Mouse (Mus musculus) left cerebral cortex, adult 2 months (tissue): Measurements from ENCODE around the gene Hes2. TPM values are rescaled to one million over a fixed set of nuclear protein-coding genes. Genes with fewer than 3 reads are reported as not detected.

Experiments used
- DNase-seq, 2 experiments: peaks; one replicate each; pipeline ENCODE4 v3.0.0; 2021 to 2022; ENCODE audit warnings: low spot score in 2 of 2, mixed read lengths in 1 of 2; ENCODE audit errors: extremely low spot score in 1 of 2
- H3K27ac ChIP-seq: fragments of 200-600 bp; 2 replicates; pipeline ENCODE4 v1.8.1; 2022
- H3K4me3 ChIP-seq: fragments of 200-600 bp; 2 replicates; pipeline ENCODE4 v1.8.1; 2022
- CTCF ChIP-seq: fragments of 200-600 bp; IDR thresholded peaks from 2 replicates; pipeline ENCODE4 v1.8.1; 2022; ENCODE audit warnings: antibody characterized with exemption, mild to moderate bottlenecking, moderate library complexity
- intact Hi-C: fragments of 180-260 bp; cut with DNase I; formaldehyde crosslinking; loops from one replicate; pipeline ENCODE4 v1.15.1; 2025
- total RNA-seq, 2 experiments: library from RNA; stranded (reverse); gene quantifications; 2 replicates each; pipeline ENCODE4 v1.2.3; 2021

Gene Hes2
- total RNA-seq, 2 experiments from 2014 or later = not detected

GRCm38 (mm10) chr4:152184353-152185035 is 25.8 kb downstream of the Hes2 start:
- Histone ChIP-seq H3K27ac (peak overlapping the region; percentile 47; the same call in 1 of the 2 replicates), H3K4me3 (no peak overlapping the region)
- TF ChIP-seq CTCF = peak; percentile 57
- intact Hi-C loops = no loop called here
- DNase-seq = no peak

DNA sequence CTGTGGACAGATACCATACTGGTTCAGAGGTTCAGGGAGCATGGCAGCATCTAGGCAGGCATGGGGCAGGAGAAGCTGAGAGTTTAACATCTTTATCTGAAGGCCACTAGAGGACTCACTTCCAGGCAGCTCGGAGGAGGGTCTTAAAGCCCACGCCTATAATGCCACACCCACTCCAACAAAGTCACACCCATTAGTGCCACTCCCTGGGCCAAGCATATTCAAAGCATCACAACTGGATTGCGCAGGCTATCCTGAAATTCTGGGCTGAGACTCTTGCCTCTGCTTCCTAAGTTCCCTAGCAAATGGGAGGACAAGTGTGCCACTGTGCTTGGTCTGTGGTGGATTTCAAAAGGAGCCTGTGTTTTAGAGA is 26.5 kb downstream of the Hes2 start:
- Histone ChIP-seq H3K4me3 (no peak overlapping the region), H3K27ac (peak overlapping the region; percentile 32; the same call in 1 of the 2 replicates)
- no peak; the same call in none of the 2 replicates for TF ChIP-seq CTCF
- intact Hi-C loops = no loop called here
- DNase-seq = no peak

DNA sequence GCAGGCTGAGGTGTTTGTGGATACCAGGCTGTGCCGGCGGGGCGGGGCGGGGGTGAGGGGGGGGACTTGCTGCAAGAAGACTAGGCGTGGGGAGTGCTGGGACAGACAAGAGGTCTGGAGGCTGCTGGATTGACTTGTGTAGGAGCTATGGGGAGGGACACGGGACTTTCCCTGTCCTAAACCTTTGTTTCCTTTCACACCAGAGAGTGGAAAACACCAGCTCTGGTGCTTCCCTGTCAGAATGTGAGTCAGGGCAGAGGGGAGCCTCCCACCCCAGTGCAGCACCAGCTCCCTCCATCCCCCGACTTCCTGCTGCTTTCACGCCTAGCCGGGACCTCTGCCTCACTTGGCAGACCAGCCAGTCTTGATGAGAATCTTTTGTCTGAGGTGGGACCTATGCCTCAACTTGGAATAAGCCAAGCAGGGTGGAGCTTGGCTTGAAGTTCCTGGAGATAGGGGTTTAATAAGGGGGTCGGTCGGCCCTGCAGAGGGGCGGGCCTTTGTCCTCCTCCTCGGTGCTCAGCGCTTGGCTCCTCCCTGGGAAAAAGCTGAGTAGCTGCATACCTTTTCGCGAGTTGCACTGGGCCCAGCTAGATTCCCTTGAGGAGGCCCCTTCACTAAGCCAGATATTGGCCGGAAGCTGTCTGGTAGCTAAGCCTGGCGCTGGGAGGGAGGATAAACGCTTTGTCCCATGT is 27.0 kb downstream of the Hes2 start:
- DNase-seq = no peak
- no peak for TF ChIP-seq CTCF
- no peak overlapping the region for H3K4me3 ChIP-seq

DNA sequence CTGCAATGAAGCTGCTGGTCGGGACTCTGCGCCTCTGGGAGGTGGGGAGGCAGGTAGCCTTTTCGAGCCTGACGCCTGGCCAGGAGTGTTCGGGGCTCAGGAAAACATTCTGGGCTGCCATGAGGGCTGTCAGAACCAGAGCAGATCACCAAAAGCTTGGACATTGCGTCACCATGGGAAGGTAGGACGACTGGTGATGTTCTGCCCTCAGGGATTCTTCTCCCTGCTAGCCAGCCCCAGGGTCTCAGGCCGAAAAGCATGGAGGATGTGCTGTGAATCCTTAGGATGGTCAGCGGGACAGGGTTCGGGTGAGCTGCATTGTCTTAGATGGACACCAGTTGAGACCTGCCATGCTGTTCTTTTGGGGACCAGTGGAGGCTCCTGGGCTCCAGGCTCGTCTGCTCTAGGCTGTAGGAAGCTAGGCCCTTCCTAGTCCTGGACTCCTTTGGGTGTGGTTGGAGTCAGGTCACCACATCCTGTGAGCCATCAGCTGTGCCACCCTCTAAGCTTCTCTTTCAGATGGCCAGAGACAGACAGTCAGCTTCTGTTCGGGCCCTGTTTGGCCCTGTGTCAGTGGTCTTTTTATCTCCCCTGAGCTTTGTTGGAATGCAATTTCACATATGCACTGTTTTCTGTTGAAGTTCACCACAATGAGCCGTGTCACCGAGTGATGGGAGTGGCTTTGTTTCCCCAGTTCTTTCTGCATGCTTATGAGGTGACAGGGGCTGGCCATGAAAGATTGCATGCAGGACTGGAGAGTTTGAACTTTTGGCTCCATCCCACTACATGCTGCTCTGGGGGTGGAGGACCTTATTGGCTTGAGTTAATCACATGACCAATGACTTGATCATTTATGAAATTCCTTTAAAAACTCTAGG is 27.8 kb downstream of the Hes2 start:
- no peak for DNase-seq
- intact Hi-C loops = no loop called here
- no peak for TF ChIP-seq CTCF
- Histone ChIP-seq H3K4me3 (no peak overlapping the region), H3K27ac (peak overlapping the region; percentile 47)

More for the DNA sequence above, 27.0 kb downstream of the Hes2 start:
- intact Hi-C loops = no loop called here
- peak overlapping the region; percentile 47; the same call in 1 of the 2 replicates for H3K27ac ChIP-seq

- Histone ChIP-seq H3K27ac (no peak overlapping the region), H3K4me3 (no peak overlapping the region)
- no peak for DNase-seq
- intact Hi-C loops = no loop called here
- no peak for TF ChIP-seq CTCF
Measured at GRCm38 (mm10) chr4:152187142-152187541, 28.5 kb downstream of the Hes2 start.

- intact Hi-C loops = no loop called here
- no peak for TF ChIP-seq CTCF
- no peak overlapping the region for H3K27ac ChIP-seq
Measured at GRCm38 (mm10) chr4:152188651-152189050, 30.0 kb downstream of the Hes2 start.

DNA sequence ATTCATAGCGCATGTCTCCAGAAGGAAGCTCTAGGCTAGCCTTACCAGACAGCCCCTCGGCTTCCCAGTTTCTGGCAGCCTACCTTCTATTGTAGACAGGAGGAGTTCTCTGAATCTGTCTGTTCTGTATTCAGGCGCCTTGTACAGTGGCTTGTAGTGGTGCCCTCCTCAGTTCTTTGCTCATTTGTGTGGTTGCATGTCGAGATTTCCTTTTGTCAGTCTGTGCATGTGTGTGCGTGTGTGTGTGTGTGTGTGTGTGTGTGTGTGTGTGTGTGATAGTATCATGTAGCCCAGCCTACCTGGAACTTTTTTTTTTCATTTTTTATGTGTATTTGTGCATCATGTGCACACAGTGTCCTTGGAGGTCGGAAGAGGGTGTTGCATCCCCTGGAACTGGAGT is 30.4 kb downstream of the Hes2 start:
- Histone ChIP-seq H3K4me3 (no peak overlapping the region), H3K27ac (no peak overlapping the region)
- DNase-seq = no peak
- intact Hi-C loops = no loop called here
- TF ChIP-seq CTCF = no peak

More at GRCm38 (mm10) chr4:152188651-152189050, 30.0 kb downstream of the Hes2 start:
- no peak for DNase-seq
- no peak overlapping the region for H3K4me3 ChIP-seq

DNA sequence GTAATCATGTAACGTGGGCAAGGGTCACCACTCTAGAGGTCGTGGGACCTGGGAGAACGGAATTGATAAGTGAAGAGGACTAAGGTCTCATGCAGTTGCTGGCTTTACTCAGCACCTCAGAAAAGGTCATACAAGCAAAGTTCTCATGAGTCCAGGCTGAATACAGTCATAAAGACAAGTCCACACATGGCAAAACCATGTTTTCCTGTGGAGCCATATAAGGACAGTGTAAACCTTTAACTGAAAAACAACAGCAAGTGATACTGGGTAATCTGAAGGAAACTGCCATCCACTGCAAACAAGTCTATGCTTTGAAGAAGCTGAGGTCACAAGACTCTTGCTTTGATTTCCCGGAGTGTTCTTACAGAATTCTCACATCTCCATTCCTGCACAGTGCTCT is 31.0 kb downstream of the Hes2 start:
- TF ChIP-seq CTCF = no peak
- intact Hi-C loops = no loop called here
- no peak overlapping the region for H3K4me3 ChIP-seq
- no peak for DNase-seq
- H3K27ac ChIP-seq = peak overlapping the region; percentile 21; the same call in 1 of the 2 replicates

DNA sequence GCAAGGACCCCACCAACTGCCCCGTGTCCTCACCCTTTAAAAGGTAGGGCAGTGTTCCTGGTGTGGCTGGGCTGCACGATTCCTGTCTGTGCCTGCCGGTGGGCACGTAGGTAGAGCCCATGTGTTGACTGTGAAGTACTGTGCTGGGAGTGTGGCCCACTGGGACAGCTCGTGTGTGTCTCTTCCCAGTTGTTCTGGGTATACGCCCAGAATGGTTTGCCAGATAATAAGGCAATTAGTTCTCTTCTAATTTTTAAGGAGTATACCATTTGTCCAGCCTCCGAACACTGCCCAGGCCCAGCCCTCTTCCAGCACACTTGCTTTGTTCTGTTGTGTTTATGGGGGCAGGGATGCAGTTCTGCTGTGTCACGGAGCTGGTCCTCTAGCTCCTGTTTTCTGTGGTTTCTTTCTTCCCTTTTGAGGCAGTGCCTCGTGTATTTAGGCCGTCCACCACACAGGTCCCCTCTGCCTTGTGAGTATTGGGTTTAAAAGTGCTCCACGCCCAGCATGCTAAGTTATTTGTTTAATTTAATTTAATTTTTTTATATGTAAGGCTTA is 31.5 kb downstream of the Hes2 start:
- no peak for TF ChIP-seq CTCF
- intact Hi-C loops = no loop called here
- H3K27ac ChIP-seq = peak overlapping the region; percentile 21; the same call in 1 of the 2 replicates
- no peak overlapping the region for H3K4me3 ChIP-seq
- DNase-seq = no peak

- intact Hi-C loops = no loop called here
- Histone ChIP-seq H3K27ac (peak overlapping the region; percentile 53; the same call in 1 of the 2 replicates), H3K4me3 (no peak overlapping the region)
- no peak for TF ChIP-seq CTCF
- DNase-seq = no peak
Measured at GRCm38 (mm10) chr4:152190701-152191100, 32.0 kb downstream of the Hes2 start.

GRCm38 (mm10) chr4:152192569-152192968 is 33.9 kb downstream of the Hes2 start:
- H3K27ac ChIP-seq = peak overlapping the region; percentile 75
- no peak for TF ChIP-seq CTCF
- intact Hi-C loops = no loop called here

More at GRCm38 (mm10) chr4:152192569-152192968, 33.9 kb downstream of the Hes2 start:
- H3K4me3 ChIP-seq = no peak overlapping the region
- no peak for DNase-seq
